Mouse (Mus musculus): Measurements from ENCODE around the gene Sptb. TPM values are rescaled to one million over a fixed set of nuclear protein-coding genes. Genes with fewer than 3 reads are reported as not detected.

The Sptb gene
- total RNA-seq, 2 experiments from 2014 or later, result 2.2 to 2.4 TPM

GRCm38 (mm10) chr12:76577858-76578257 lies 132.5 kb downstream of the Sptb start:
- no peak for ATAC-seq (replicated peaks; ENCODE audit: poor library complexity)

- ATAC-seq (replicated peaks; ENCODE audit: poor library complexity), result no peak
These were observed 133.5 kb downstream of the Sptb start for GRCm38 (mm10) chr12:76576806-76577205.

- ATAC-seq (replicated peaks; ENCODE audit: poor library complexity), result peak; percentile 70
These were observed 134.3 kb downstream of the Sptb start for GRCm38 (mm10) chr12:76576061-76576460.

GRCm38 (mm10) chr12:76574815-76575214 lies 135.5 kb downstream of the Sptb start:
- ATAC-seq (replicated peaks; ENCODE audit: poor library complexity), result no peak

DNA sequence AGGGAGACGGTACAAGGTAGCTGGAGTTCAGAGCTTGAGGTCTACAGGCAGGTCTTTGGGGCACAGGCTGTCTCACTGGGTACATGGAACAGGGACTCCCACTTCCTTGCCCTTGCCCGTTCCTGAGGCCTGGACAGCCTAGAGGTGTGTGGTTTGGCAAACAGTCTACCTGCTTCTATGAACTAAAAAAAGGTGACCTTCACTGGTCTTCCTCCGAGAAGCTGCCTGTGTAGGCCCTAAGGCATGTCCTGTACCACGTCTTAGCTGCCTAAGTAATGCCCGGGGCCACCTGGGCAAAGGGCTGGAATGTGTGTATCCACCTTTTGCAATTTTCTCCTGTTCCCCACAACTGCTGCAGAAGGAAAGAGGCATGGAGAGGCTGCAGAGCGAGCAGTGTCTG lies 137.0 kb downstream of the Sptb start:
- no peak for ATAC-seq (replicated peaks; ENCODE audit: poor library complexity)

DNA sequence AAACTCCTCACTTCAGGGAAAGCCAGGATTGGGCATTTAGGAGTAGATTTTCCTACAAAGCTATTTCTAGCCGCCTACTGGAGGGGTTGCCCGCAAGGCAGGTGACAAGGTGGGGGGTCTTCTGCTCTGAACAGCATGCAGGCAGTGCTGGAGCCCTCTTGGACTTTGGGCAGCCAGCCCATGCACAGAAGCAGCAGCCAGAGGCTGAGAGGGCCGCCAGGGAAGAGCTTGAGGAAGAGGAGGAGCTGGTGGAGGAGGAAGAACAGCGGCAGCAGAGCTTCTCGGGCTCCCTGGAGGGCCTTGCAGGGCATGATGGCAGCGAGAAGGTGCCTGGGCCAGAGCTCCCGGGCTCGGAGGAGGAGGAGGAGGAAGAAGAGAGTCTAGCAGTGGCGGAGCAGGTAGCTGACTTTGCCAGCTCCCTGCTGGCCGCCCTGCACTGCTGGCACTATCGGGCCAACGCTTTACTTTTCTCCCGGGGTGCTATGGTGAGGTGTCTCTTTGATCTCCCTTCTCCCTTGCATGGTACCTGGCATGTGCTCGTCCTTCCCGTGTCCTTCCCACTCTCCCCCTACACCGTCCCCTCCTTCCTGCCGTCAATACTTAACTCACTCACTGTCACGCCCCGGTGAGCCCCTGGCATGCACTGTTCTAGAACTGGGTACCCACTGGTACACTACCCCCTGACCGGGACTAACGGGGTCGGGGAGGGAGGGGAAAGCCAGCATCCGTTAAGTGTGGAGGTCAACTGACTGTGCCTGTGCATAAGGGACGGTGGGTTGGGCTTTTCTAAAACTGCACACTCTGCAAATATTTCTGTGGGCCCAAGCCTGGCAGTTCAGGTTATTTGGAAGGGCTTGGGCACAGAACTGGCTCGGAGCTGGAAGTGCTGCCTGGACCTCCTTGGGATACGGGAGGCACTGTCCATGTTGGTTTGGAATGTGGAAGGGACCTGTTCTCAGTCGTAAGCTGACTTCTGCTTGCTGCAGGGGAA lies 137.8 kb downstream of the Sptb start:
- ATAC-seq (replicated peaks; ENCODE audit: poor library complexity), result no peak

DNA sequence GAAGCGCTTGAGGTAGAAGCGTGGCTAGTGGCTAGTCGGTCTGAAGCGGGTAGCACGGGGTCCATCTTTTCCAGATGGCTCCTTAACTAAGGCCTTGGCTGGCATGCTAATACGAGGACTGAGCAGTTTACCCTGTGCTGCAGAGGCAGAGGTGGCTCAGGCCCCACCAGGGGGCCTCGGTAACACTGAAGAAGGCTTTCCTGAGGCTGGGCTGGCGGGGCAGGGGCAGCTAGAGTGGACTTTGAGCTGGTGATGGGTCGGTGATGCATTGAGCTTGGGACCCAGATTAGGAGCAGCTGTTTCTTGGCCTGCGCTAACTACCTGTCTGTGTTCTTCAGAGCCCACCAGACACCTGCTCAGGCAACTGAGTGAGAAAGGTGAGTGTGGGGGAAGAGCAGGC lies 139.1 kb downstream of the Sptb start:
- no peak for ATAC-seq (replicated peaks; ENCODE audit: poor library complexity)

DNA sequence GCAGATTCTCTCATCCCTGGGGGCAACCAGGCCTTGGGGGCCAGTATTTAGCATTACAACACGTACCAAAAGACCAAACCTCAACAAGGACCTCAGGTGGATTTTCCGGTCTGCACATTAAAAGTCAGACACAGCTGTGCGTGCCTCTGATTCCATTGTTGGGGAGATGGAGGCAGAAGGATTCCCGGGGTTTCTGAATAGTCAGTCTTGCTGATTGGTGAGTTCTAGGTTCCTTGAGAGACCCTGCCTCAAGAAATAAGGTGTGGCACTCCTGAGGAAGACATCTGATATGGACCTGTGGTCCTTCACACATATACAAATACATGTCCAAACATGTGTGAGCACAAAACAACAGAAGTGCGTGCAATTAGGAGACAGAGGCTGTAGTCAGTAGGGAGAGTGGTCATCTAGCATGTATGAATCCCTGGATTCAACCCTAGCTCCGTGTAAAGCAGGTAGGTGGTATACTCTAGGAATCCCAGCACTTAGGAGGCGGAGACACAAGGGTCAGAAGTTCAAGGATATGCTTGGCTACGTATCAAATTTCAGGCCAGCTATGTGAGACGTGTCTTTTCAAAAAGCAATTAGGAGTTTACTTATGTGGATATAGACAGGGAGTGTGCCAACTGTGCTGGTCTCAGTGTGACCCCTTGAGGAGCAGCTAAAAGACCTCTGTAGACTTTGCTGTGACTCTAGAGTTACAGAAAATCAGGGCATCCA lies 140.0 kb downstream of the Sptb start:
- ATAC-seq (replicated peaks; ENCODE audit: poor library complexity), result no peak

GRCm38 (mm10) chr12:76566284-76566683 lies 144.1 kb downstream of the Sptb start:
- ATAC-seq (replicated peaks; ENCODE audit: poor library complexity), result no peak

DNA sequence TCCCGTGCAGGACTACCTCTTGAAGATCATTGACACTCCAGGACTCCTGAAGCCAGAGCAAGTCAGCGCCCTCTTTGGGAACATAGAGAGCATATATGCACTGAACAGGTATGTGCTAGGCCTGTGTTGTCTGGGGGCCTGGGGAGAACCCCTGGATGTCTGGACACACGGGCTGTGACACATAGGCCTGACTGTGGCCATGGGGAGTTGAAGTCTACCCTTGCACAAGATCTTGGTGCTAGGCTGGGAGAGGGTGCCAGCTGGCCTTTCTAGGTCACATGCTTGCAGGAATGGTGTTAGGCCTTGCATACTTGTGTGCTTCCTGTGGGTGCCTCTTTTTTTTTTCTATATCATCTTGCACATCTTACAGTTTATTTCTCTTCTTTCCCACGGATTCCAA lies 148.2 kb downstream of the Sptb start:
- no peak for ATAC-seq (replicated peaks; ENCODE audit: poor library complexity)

DNA sequence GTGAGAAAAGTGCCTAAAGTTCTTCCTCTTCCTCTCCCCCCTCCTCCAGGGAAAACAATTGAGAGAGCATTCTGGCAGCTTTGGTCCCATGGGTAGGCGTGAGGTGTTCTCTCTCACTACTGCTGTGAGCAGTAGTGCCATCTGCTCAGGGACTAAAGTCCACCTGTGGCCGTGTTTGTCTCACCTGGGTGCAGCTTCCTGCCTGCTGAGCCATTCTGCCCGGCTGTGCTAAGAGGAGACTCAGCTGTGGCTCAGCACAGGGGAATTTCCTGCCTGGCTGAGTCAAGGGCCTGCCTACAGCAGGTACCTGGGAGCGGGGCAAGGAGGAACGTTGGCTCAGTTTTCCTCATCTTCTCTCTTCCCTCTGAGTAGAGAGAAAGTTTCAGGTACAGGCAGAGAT lies 152.1 kb downstream of the Sptb start:
- ATAC-seq (replicated peaks; ENCODE audit: poor library complexity), result no peak

DNA sequence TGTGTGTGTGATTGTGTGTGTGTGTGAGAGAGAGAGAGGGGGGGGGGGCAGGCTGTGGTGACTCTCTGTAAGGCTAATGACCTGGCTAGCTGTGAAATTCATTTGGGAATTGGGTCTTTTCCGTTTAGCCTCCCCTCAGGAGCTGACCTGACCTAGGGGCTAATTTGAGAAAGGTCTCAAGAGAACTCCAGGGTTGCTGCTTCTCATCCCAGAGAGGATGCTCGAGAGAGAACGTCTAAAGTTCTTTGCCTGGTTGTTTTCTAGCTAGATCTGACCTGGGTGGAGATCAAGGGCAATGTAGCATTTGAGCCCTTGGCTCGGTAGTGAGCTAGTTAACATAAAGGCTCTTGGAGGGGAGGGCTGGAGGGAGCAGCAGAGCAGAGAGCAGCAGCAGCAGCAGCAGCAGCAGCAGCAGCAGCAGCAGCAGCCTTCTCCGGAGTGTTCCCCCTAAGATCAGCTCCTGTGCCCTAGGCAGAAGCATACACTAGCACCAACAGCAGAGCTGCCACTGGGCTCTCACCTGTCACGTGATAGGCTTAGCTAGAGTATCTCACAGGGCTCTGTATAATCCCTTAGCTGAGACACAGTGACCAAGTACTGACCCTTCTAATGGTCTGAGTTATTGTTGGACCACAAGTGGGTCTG lies 153.5 kb downstream of the Sptb start:
- ATAC-seq (replicated peaks; ENCODE audit: poor library complexity), result no peak

- no peak for ATAC-seq (replicated peaks; ENCODE audit: poor library complexity)
These were observed 154.2 kb downstream of the Sptb start for GRCm38 (mm10) chr12:76556187-76556586.

DNA sequence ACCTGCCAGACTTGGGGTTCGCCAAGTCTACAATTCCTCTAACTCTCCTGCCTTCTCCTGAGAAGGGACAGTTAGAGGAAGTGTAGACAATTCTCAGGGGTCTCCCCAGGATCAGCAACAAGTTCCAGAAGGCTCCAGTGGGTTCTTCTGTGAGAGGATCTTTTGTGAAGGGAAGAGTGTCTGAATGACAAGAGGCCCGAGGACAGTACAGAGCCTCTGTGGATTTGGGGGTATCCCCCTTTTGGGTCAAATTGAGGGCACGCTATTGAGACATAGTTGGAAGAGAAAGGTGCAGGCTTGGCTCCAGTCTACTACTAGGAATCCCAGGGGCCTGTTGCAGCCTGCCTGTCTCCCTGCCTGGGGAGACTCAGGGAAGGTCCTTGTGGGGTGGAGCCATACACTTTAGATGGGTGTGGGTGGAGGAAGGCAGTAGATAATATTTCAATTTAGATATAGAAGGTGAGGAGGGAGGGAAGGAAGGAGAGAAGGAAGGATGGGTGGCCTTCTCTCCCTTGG lies 155.4 kb downstream of the Sptb start:
- ATAC-seq (replicated peaks; ENCODE audit: poor library complexity), result no peak

DNA sequence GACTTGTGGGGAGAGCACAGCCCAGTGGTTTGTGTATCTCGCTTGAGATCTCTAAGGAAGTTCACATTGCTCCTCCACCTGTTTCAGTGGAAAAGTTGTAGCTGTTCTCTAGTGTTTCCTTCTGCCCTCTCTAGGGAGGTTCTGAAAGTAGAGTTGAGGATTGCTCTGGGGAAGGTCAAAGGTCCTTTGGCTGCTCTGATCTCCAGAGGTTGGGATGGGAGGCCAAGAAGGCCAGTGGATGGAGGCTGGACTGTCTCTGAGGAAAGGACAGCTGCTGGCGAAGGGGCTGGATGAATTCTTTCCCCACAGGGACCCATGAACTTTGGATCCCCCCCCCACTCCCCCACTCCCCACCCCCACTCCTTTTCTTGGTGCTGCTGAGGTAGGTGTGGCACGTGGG lies 156.0 kb downstream of the Sptb start:
- no peak for ATAC-seq (replicated peaks; ENCODE audit: poor library complexity)

DNA sequence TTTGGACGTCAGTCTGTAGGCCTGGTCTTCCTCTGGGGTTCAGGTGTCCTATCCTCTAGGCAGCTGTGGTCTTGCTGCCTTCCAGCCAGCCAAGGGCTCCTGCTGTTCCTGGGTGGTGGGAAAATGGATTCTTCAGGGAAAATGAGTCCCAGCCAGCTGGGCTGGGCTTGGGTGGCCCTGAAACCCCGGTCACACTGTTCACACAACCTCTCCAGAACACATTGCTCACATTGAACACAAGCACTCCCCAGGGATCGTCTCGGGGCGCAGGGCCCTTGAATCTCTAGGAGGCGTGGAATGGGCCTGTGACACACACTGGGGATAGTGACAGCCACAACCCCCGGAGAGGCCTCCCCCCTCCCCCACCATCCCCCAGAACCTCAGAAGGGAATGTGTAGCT lies 156.4 kb downstream of the Sptb start:
- no peak for ATAC-seq (replicated peaks; ENCODE audit: poor library complexity)

DNA sequence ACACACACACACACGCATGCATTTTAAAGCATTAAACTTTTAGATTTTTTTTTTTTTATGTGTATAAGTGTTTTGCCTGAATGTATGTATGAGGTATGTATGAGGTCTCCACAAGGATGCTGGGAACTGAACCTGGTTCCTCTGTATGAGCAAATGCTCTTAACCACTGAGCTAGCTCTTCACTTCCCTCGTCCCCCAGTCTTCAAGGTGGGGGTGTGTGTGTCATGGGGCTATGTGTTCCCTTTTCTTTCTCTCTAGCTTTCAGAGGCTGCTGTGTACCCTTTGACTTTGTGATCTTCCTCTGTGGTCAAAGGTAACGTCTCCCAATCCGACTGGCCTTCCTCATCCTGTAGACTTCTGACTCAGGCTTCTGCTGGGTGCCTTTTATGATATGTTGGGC lies 157.4 kb downstream of the Sptb start:
- ATAC-seq (replicated peaks; ENCODE audit: poor library complexity), result peak; percentile 71

DNA sequence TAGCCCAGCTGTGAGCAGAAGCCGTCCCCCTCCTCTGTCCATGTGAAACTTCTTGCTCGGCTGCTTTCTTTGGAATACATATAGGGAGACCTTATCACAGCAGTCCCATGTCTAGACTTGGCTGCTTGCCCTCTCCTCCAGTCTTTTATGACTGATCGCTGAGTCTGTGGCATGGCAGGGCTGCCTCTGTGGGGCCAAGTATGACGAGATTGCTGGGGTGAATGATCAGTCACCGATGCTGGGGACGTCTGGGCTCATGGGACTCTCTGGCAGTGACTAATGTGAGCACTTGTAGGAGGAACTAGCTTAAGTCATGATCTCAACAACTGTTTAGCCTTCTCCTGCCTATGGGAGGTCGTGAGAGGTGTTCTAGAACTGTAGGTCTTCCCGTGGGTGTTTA lies 158.0 kb downstream of the Sptb start:
- peak; percentile 19 for ATAC-seq (replicated peaks; ENCODE audit: poor library complexity)

DNA sequence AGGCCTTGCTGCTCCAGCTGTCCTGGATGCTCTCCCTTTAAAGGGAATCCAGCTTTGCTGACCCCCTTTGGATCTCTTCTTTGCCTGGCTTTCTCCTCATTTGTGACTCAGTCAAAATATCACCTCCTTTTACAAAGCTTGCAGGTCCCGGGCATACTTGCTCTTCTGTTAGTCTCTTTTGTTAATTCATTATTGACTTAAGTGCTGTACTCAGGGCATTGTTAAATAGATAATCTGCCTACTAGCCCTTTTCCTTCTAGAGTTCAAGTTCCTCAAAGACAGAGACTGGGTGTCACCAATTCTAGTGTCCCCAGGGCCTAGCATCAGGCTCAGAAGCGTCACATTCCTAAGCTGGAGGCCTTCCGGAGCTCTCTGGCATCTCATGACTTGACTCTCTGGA lies 161.1 kb downstream of the Sptb start:
- no peak for ATAC-seq (replicated peaks; ENCODE audit: poor library complexity)

DNA sequence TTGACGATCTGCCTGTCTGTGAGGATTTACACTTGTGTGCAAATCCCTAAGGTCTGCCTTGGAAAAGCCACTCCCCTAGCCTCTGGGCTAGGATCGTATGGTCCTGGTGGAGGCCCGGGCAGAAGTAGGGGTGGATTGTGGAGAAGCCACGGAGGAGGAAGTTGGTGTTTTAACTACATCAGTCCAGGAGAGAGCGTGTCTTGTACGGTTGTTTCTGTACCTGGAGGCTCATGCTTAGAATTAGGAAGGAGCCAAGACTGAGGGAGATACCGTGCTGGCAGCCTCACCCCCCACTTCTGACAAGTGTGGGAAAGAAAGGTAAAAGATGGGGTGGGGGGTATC lies 162.3 kb downstream of the Sptb start:
- peak; percentile 21 for ATAC-seq (replicated peaks; ENCODE audit: poor library complexity)

DNA sequence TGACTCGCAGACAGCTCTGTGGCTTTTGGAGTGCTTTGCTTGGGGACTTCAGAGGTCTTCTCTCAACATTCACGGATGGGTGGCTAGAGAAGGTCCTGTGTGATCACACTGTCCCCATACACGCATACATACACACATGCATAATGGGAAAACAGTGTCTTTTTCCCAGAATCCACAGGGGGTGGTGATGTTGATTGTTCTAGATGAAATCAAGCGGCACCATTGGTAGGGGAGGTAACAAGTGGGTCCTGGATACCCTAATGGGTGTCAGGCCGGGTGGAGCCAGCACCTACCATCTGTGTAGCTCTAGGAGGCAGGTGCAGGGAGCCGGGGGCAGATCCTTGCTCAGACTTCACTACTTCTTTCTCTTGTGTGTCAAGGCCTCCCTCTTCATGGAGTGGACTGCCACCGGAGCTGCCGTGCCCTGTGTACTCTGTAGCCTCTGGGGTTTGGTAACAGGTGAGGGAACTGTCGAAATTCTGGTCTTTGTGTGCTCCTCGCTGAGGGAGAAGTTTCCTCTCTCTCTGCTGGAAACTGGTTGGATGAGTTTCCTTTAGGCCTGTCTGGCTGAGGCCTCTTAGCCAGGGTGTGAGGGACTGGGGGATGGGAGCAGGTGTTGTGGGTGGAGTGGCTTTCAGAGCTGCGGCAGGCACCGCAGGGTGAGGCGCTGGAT lies 162.8 kb downstream of the Sptb start:
- ATAC-seq (replicated peaks; ENCODE audit: poor library complexity), result peak; percentile 62

Measured in megakaryocyte progenitor cell, adult 5-6 weeks (primary cell).